Mouse (Mus musculus) spleen, adult 2 months (tissue): ENCODE results near the gene Endou.

Experiments
- CTCF ChIP-seq: fragments of 200-500 bp; IDR thresholded peaks from 2 replicates; pipeline ENCODE4 v1.5.1; 2011; ENCODE audit warnings: mild to moderate bottlenecking, inconsistent platforms; ENCODE audit not compliant: insufficient read depth, insufficient read length, insufficient replicate concordance; ENCODE audit errors: extremely low read depth
- POLR2A ChIP-seq: fragments of 200-500 bp; IDR thresholded peaks from 2 replicates; pipeline ENCODE4 v1.6.1; 2011; ENCODE audit warnings: low read depth, low read length, inconsistent platforms

DNA sequence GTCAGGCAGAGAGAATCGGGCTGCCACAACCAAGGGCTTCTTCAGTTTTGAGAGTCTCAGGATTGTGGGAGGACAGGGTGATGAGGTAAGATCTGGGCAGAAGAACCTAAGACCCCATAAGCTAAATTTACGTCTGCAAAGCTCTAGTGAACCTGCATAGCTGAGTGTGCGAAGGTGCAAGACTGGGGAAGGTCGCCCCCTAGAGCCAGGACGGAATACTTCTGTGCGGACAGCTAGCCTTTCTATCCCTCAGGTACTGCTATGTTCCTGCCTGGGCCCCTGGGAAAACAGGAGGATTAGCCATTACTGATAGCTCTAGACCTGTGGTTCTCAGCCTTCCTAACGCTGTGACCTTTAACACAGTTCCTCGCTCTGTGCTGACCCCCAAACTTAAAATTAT is 45.4 kb upstream of the Endou start:
- TF ChIP-seq CTCF = peak; percentile 80; the same call in 1 of the 2 replicates
- TF ChIP-seq POLR2A = no peak
